Comparison of ENCODE assay signal across 10 mouse cellular contexts in genomic region chr8:119380619-119381018, GRCm38 (mm10). TPM values are rescaled to one million over a fixed set of nuclear protein-coding genes. Genes with fewer than 3 reads are reported as not detected.
DNase-seq lines count a peak whose midpoint lies in the region; ATAC-seq lines count a peak whose summit lies in the region.
"Had no signal": no experiment of that assay in that cellular context is flagged by ENCODE, and none has a peak within 500 bp of the region (broad histone marks: within the 10 kb centered on the region; RNA-seq: fewer than 3 reads in every experiment).

No protein-coding gene starts in this region.

- no peaks in the 10 kb centered on the region for H3K27me3 ChIP-seq in hindbrain, embryonic 11.5 days (ENCODE audit: control insufficient read depth, insufficient read depth, low read length)
- H3K27me3 ChIP-seq in hindbrain, embryonic 12.5 days: no peaks in the 10 kb centered on the region
- H3K27me3 ChIP-seq: embryonic facial prominence, embryonic 12.5 days had no signal

- H3K4me3 ChIP-seq in hindbrain, embryonic 11.5 days (ENCODE audit: low read depth, low read length): no peak overlapping the region
- no peak overlapping the region for H3K4me3 ChIP-seq in hindbrain, embryonic 12.5 days
- H3K4me3 ChIP-seq: embryonic facial prominence, embryonic 12.5 days; limb, embryonic 12.5 days had no signal

- H3K27ac ChIP-seq in hindbrain, embryonic 11.5 days (ENCODE audit: low read depth, low read length): no peak overlapping the region
- no peak overlapping the region for H3K27ac ChIP-seq in hindbrain, embryonic 12.5 days
- H3K27ac ChIP-seq: embryonic facial prominence, embryonic 12.5 days; limb, embryonic 12.5 days had no signal

- peak; percentile 42 for DNase-seq in hindbrain, embryonic 11.5 days (ENCODE audit: low spot score)
- DNase-seq in CD4-positive, CD25-positive, alpha-beta regulatory T cell, adult 2 months (ENCODE audit: low read depth, low spot score): peak; percentile 84
- peak; percentile 69 for DNase-seq in thymus, postnatal 0 days (ENCODE audit: low spot score)
- DNase-seq in gastrocnemius, postnatal 10 days: no peak
- DNase-seq in left cerebral cortex, adult 11 months (ENCODE audit: low spot score): no peak

- ATAC-seq in hindbrain, embryonic 11.5 days (ENCODE audit: low FRiP score): no peak
- ATAC-seq in hindbrain, embryonic 12.5 days (ENCODE audit: low FRiP score): no peak
- peak; percentile 66 for ATAC-seq in activated CD4-positive, CD25-positive, alpha-beta regulatory T cell, adult 4 months
- ATAC-seq in inflammation-experienced regulatory T-cells, adult 6 months: peak; percentile 70

- WGBS in hindbrain, embryonic 11.5 days: 46% methylated on average over 4 of the region's 4 CpGs
- WGBS in hindbrain, embryonic 12.5 days: 36% methylated on average over 4 of the region's 4 CpGs

- H3K4me2 ChIP-seq in hindbrain, embryonic 11.5 days (replicated peaks; ENCODE audit: low read depth, low read length): no peak overlapping the region
- H3K4me2 ChIP-seq in hindbrain, embryonic 12.5 days (replicated peaks): no peak overlapping the region
- H3K4me2 ChIP-seq: embryonic facial prominence, embryonic 12.5 days; limb, embryonic 12.5 days had no signal

- no peaks in the 10 kb centered on the region for H3K36me3 ChIP-seq in hindbrain, embryonic 11.5 days (ENCODE audit: control insufficient read depth, insufficient read depth, low read length)
- H3K36me3 ChIP-seq in hindbrain, embryonic 12.5 days: no peaks in the 10 kb centered on the region
- H3K36me3 ChIP-seq: embryonic facial prominence, embryonic 12.5 days; limb, embryonic 12.5 days had no signal

- no peaks in the 10 kb centered on the region for H3K9me3 ChIP-seq in hindbrain, embryonic 11.5 days (ENCODE audit: control insufficient read depth, low read length)
- no peaks in the 10 kb centered on the region for H3K9me3 ChIP-seq in hindbrain, embryonic 12.5 days (replicated peaks)
- H3K9me3 ChIP-seq: embryonic facial prominence, embryonic 12.5 days had no signal

- no peak overlapping the region for H3K9ac ChIP-seq in hindbrain, embryonic 11.5 days (ENCODE audit: low read depth, low read length)
- H3K9ac ChIP-seq in hindbrain, embryonic 12.5 days: no peak overlapping the region
- H3K9ac ChIP-seq: embryonic facial prominence, embryonic 12.5 days; limb, embryonic 12.5 days had no signal

- H3K4me1 ChIP-seq in hindbrain, embryonic 11.5 days (replicated peaks; ENCODE audit: control insufficient read depth, insufficient read depth, low read length): no peaks in the 10 kb centered on the region
- H3K4me1 ChIP-seq in hindbrain, embryonic 12.5 days: no peaks in the 10 kb centered on the region
- H3K4me1 ChIP-seq: embryonic facial prominence, embryonic 12.5 days; limb, embryonic 12.5 days had no signal

RNA-seq across cellular contexts. Expression of gene Mlycd, which starts 14.1 kb away (rescaled TPM):
- polyA plus RNA-seq in hindbrain, embryonic 11.5 days (2014; fragmentation: Nextera tagmentation; extraction: Ambion mirVana): 9.2 and 10.7 TPM in 2 replicates
- 15.2 and 16.7 TPM in 2 replicates for polyA plus RNA-seq in hindbrain, embryonic 12.5 days (2016; fragmentation: Nextera tagmentation; extraction: Ambion mirVana)
- 1 to 10 TPM; 4.2 to 6.4 TPM for polyA plus RNA-seq in activated CD4-positive, CD25-positive, alpha-beta regulatory T cell, adult 4 months (2017; shearing (Covaris generic))
- 1 to 10 TPM; 2.6 to 7.3 (median 7.1) TPM for polyA plus RNA-seq in inflammation-experienced regulatory T-cells, adult 6 months (2017; shearing (Covaris generic))
- polyA plus RNA-seq in thymus, postnatal 0 days (2015; fragmentation: Nextera tagmentation; extraction: Ambion mirVana): 11.6 and 13.4 TPM in 2 replicates
- total RNA-seq in gastrocnemius, postnatal 10 days (2021): 10 to 100 TPM; 66.8 to 67.5 TPM

RNA-seq across cellular contexts. Expression of gene Hsbp1, which starts 36.3 kb away (rescaled TPM):
- 366 and 377 TPM in 2 replicates for polyA plus RNA-seq in hindbrain, embryonic 11.5 days (2014; fragmentation: Nextera tagmentation; extraction: Ambion mirVana)
- polyA plus RNA-seq in hindbrain, embryonic 12.5 days (2016; fragmentation: Nextera tagmentation; extraction: Ambion mirVana): 402 and 404 TPM in 2 replicates
- 100 to 1,000 TPM; 201 to 231 TPM for polyA plus RNA-seq in activated CD4-positive, CD25-positive, alpha-beta regulatory T cell, adult 4 months (2017; shearing (Covaris generic))
- polyA plus RNA-seq in inflammation-experienced regulatory T-cells, adult 6 months (2017; shearing (Covaris generic)): 100 to 1,000 TPM; 199 to 226 (median 213) TPM
- polyA plus RNA-seq in thymus, postnatal 0 days (2015; fragmentation: Nextera tagmentation; extraction: Ambion mirVana): 244 and 246 TPM in 2 replicates
- 100 to 1,000 TPM; 176 to 187 TPM for total RNA-seq in gastrocnemius, postnatal 10 days (2021)

RNA-seq across cellular contexts. Expression of gene Osgin1, which starts 53.3 kb away (rescaled TPM):
- 0.23 TPM in 1 of 2 replicates, not detected in the other for polyA plus RNA-seq in hindbrain, embryonic 11.5 days (2014; fragmentation: Nextera tagmentation; extraction: Ambion mirVana)
- 0.12 and 0.14 TPM in 2 replicates for polyA plus RNA-seq in hindbrain, embryonic 12.5 days (2016; fragmentation: Nextera tagmentation; extraction: Ambion mirVana)
- 10 to 100 TPM in 1 of 2 experiments, 1 to 10 TPM in 1; 8.0 to 18.6 TPM for polyA plus RNA-seq in activated CD4-positive, CD25-positive, alpha-beta regulatory T cell, adult 4 months (2017; shearing (Covaris generic))
- polyA plus RNA-seq in inflammation-experienced regulatory T-cells, adult 6 months (2017; shearing (Covaris generic)): 10 to 100 TPM; 15.6 to 28.0 (median 24.5) TPM
- polyA plus RNA-seq in thymus, postnatal 0 days (2015; fragmentation: Nextera tagmentation; extraction: Ambion mirVana): 1.4 and 1.6 TPM in 2 replicates
- total RNA-seq in gastrocnemius, postnatal 10 days (2021): 1 to 10 TPM; 2.5 to 5.0 TPM

Comparison
In these comparisons a context has a peak if more than half of its experiments do, and no peak if none do; other contexts are left out.
1. ATAC-seq: peak in activated CD4-positive, CD25-positive, alpha-beta regulatory T cell, adult 4 months (single experiment) and inflammation-experienced regulatory T-cells, adult 6 months (single experiment); none in hindbrain, embryonic 11.5 days (single experiment) and hindbrain, embryonic 12.5 days (single experiment).
2. DNase-seq: peak in hindbrain, embryonic 11.5 days (single experiment), CD4-positive, CD25-positive, alpha-beta regulatory T cell, adult 2 months (single experiment) and thymus, postnatal 0 days (single experiment); none in gastrocnemius, postnatal 10 days (single experiment) and left cerebral cortex, adult 11 months (single experiment).